Mouse (Mus musculus) ES-E14 (cell line): ENCODE results near the gene Parvb. TPM values are rescaled to one million over a fixed set of nuclear protein-coding genes. Genes with fewer than 3 reads are reported as not detected.

Experiments
- DNase-seq: peaks from one replicate; pipeline ENCODE4 v3.0.0-alpha.2; 2013; ENCODE audit warnings: low read depth, low spot score
- H3K27ac ChIP-seq: 2 replicates; pipeline ENCODE4 v1.5.1; 2012; ENCODE audit warnings: low read depth, mild to moderate bottlenecking, low read length, moderate library complexity, mixed read lengths; ENCODE audit not compliant: poor library complexity, insufficient read depth, severe bottlenecking
- H3K36me3 ChIP-seq: 2 replicates; pipeline ENCODE4 v1.6.1; 2012; ENCODE audit warnings: mild to moderate bottlenecking, low read length, moderate library complexity, mixed read lengths; ENCODE audit not compliant: control insufficient read depth, poor library complexity, insufficient read depth, severe bottlenecking
- H3K4me1 ChIP-seq, 2 experiments: fragments of 150-350 bp in 1 of 2; sonication (generic) in 1 of 2; 2 replicates each; pipeline ENCODE4 v1.6.1; 2012; ENCODE audit warnings: low read length in 2 of 2, mild to moderate bottlenecking in 1 of 2, mixed read lengths in 1 of 2; ENCODE audit not compliant: control insufficient read depth in 2 of 2, insufficient read depth in 2 of 2, poor library complexity in 1 of 2
- H3K4me3 ChIP-seq, 2 experiments: fragments of 150-350 bp in 1 of 2; sonication (generic) in 1 of 2; 2 replicates each; pipeline ENCODE4 v1.5.1; 2012; ENCODE audit warnings: low read length in 2 of 2, low read depth in 1 of 2, mild to moderate bottlenecking in 1 of 2, mixed read lengths in 1 of 2; ENCODE audit not compliant: insufficient read depth in 1 of 2, poor library complexity in 1 of 2, severe bottlenecking in 1 of 2
- H3K9ac ChIP-seq: 2 replicates; pipeline ENCODE4 v1.6.1; 2012; ENCODE audit warnings: low read depth, mild to moderate bottlenecking, low read length, mixed read lengths; ENCODE audit not compliant: poor library complexity, insufficient read depth, severe bottlenecking
- H3K9me3 ChIP-seq: fragments of 150-350 bp; sonication (generic); 2 replicates; pipeline ENCODE4 v1.6.1; 2012; ENCODE audit warnings: low read depth, mild to moderate bottlenecking, low read length; ENCODE audit not compliant: control insufficient read depth, insufficient read depth
- CHD2 ChIP-seq: IDR thresholded peaks from 2 replicates; pipeline ENCODE4 v1.6.1; 2014; ENCODE audit warnings: mild to moderate bottlenecking, low read depth, low read length, inconsistent platforms
- HCFC1 ChIP-seq: IDR thresholded peaks from 2 replicates; pipeline ENCODE4 v1.6.1; 2012; ENCODE audit warnings: low read length, inconsistent platforms, borderline replicate concordance; ENCODE audit not compliant: insufficient read depth
- MAFK ChIP-seq: IDR thresholded peaks from 2 replicates; pipeline ENCODE4 v1.6.1; 2014; ENCODE audit warnings: mild to moderate bottlenecking, low read depth, low read length, inconsistent platforms; ENCODE audit not compliant: insufficient read depth
- ZC3H11A ChIP-seq: IDR thresholded peaks from 2 replicates; pipeline ENCODE4 v1.6.1; 2012; ENCODE audit warnings: low read depth, mild to moderate bottlenecking, inconsistent platforms, low read length, borderline replicate concordance
- ZNF384 ChIP-seq: IDR thresholded peaks from 2 replicates; pipeline ENCODE4 v1.6.1; 2012; ENCODE audit warnings: low read depth, low read length, inconsistent platforms
- in situ Hi-C, 2 experiments: fragments of 600-800 bp; cut with MboI; formaldehyde crosslinking; loops; one replicate each; pipeline ENCODE4 v1.15.1; 2025; ENCODE audit warnings: low sequenced_read_pairs in 2 of 2, inconsistent platforms in 1 of 2; ENCODE audit not compliant: unreplicated experiment in 2 of 2
- total RNA-seq: library from RNA; depleted of rRNA; stranded (reverse); fragments of 300-350 nt; gene quantifications from 2 replicates; pipeline ENCODE4 v1.2.3, GENCODE M21; 2012

Parvb gene
- total RNA-seq, 1 experiment: 10.8 TPM

- H3K36me3 ChIP-seq: peaks cover 3% of the 10 kb centered on the region; the same call in 1 of the 2 replicates
- H3K27ac ChIP-seq: no peak overlapping the region
- DNase-seq: no peak
- H3K9me3 ChIP-seq: no peaks in the 10 kb centered on the region
- H3K4me1 ChIP-seq: peaks cover 0 to 2% of the 10 kb centered on the region in 2 experiments; a peak in 2 of 4 replicates
- in situ Hi-C loops: no loop called here
- H3K9ac ChIP-seq: no peak overlapping the region
- TF ChIP-seq ZNF384: no peak
- TF ChIP-seq MAFK: no peak
- no peak for TF ChIP-seq CHD2
- no peak for TF ChIP-seq ZC3H11A
- TF ChIP-seq HCFC1: no peak
- no peak overlapping the region for H3K4me3 ChIP-seq
Observed at GRCm38 (mm10) chr15:84245104-84245503, 13.3 kb downstream of the Parvb start.

- in situ Hi-C loops: no loop called here
- H3K9me3 ChIP-seq: no peaks in the 10 kb centered on the region
- TF ChIP-seq ZNF384: no peak
- TF ChIP-seq ZC3H11A: no peak
- TF ChIP-seq CHD2: no peak
- TF ChIP-seq HCFC1: no peak
- no peak for TF ChIP-seq MAFK
- no peak overlapping the region for H3K4me3 ChIP-seq
- no peak overlapping the region for H3K27ac ChIP-seq
- peaks cover 0 to 2% of the 10 kb centered on the region in 2 experiments; a peak in 1 of 4 replicates for H3K4me1 ChIP-seq
- H3K36me3 ChIP-seq: peaks cover 3% of the 10 kb centered on the region; the same call in 1 of the 2 replicates
- no peak for DNase-seq
- no peak overlapping the region for H3K9ac ChIP-seq
Observed at GRCm38 (mm10) chr15:84246195-84246594, 14.4 kb downstream of the Parvb start.

GRCm38 (mm10) chr15:84247309-84247708 lies 15.5 kb downstream of the Parvb start:
- H3K27ac ChIP-seq: no peak overlapping the region
- H3K9ac ChIP-seq: no peak overlapping the region
- no peak for DNase-seq
- in situ Hi-C loops: no loop called here
- H3K4me3 ChIP-seq: no peak overlapping the region
- no peaks in the 10 kb centered on the region for H3K9me3 ChIP-seq
- H3K4me1 ChIP-seq: no peaks in the 10 kb centered on the region
- TF ChIP-seq ZNF384: no peak
- no peak for TF ChIP-seq CHD2
- no peak for TF ChIP-seq ZC3H11A
- no peak for TF ChIP-seq MAFK
- TF ChIP-seq HCFC1: no peak
- peaks cover 3% of the 10 kb centered on the region; the same call in 1 of the 2 replicates for H3K36me3 ChIP-seq

GRCm38 (mm10) chr15:84251227-84251626 lies 19.4 kb downstream of the Parvb start:
- H3K9me3 ChIP-seq: no peaks in the 10 kb centered on the region
- no peak for DNase-seq
- in situ Hi-C loops: loop anchor here in 1 of 2 experiments (25.0 kb wide), 1 partner anchor 361 kb away; no protein-coding TSS in a partner anchor
- H3K4me3 ChIP-seq: no peak overlapping the region
- H3K9ac ChIP-seq: no peak overlapping the region
- no peak overlapping the region for H3K27ac ChIP-seq
- H3K36me3 ChIP-seq: no peaks in the 10 kb centered on the region; the same call in 1 of the 2 replicates
- no peaks in the 10 kb centered on the region for H3K4me1 ChIP-seq
- TF ChIP-seq ZNF384 (no peak), ZC3H11A (no peak), CHD2 (no peak), MAFK (no peak), HCFC1 (no peak)
